Mouse (Mus musculus): ENCODE data around the gene Gm5105.
A peak's percentile ranks its signal among the peaks of the same experiment; 100 is the strongest.

Gene Gm5105

GRCm38 (mm10) chr3:138026286-138026685 is 40.9 kb downstream of the Gm5105 start:
- no peak for DNase-seq (ENCODE audit: low read depth)

GRCm38 (mm10) chr3:138022651-138023050 is 44.5 kb downstream of the Gm5105 start:
- no peak for DNase-seq (ENCODE audit: low read depth)

GRCm38 (mm10) chr3:138022003-138022402 is 45.2 kb downstream of the Gm5105 start:
- no peak for DNase-seq (ENCODE audit: low read depth)

- no peak for DNase-seq (ENCODE audit: low read depth)
Observed at GRCm38 (mm10) chr3:138016810-138017209, 50.4 kb downstream of the Gm5105 start.

- DNase-seq (ENCODE audit: low read depth): no peak
Observed at GRCm38 (mm10) chr3:138014725-138015124, 52.5 kb downstream of the Gm5105 start.

GRCm38 (mm10) chr3:138012351-138012750 is 54.8 kb downstream of the Gm5105 start:
- DNase-seq (ENCODE audit: low read depth): peak; percentile 36

GRCm38 (mm10) chr3:138008152-138008551 is 59.0 kb downstream of the Gm5105 start:
- DNase-seq (ENCODE audit: low read depth): peak; percentile 62

- peak; percentile 36 for DNase-seq (ENCODE audit: low read depth)
Observed at GRCm38 (mm10) chr3:138006896-138007295, 60.3 kb downstream of the Gm5105 start.

- DNase-seq (ENCODE audit: low read depth): no peak
Observed at GRCm38 (mm10) chr3:138003264-138003663, 63.9 kb downstream of the Gm5105 start.

- peak; percentile 26 for DNase-seq (ENCODE audit: low read depth)
Observed at GRCm38 (mm10) chr3:138002545-138002944, 64.6 kb downstream of the Gm5105 start.

GRCm38 (mm10) chr3:138001865-138002264 is 65.3 kb downstream of the Gm5105 start:
- peak; percentile 60 for DNase-seq (ENCODE audit: low read depth)

GRCm38 (mm10) chr3:138000724-138001069 is 66.5 kb downstream of the Gm5105 start:
- peak; percentile 33 for DNase-seq (ENCODE audit: low read depth)

- DNase-seq (ENCODE audit: low read depth): peak; percentile 29
Observed at GRCm38 (mm10) chr3:138000062-138000723, 67.0 kb downstream of the Gm5105 start.

- no peak for DNase-seq (ENCODE audit: low read depth)
Observed at GRCm38 (mm10) chr3:137999224-137999790, 67.9 kb downstream of the Gm5105 start.
